Mouse (Mus musculus): ENCODE data around the gene Josd2.

Gene Josd2

GRCm38 (mm10) chr7:44472558-44472885, 4.7 kb downstream of the Josd2 start:
- DNase-seq (ENCODE audit: low spot score): no peak

GRCm38 (mm10) chr7:44472961-44473646, 5.3 kb downstream of the Josd2 start:
- no peak for DNase-seq (ENCODE audit: low spot score)

GRCm38 (mm10) chr7:44474419-44474818, 6.6 kb downstream of the Josd2 start:
- DNase-seq (ENCODE audit: low spot score): no peak

GRCm38 (mm10) chr7:44475046-44475614, 7.3 kb downstream of the Josd2 start:
- DNase-seq (ENCODE audit: low spot score): no peak

GRCm38 (mm10) chr7:44482836-44483435, 15.2 kb downstream of the Josd2 start:
- no peak for DNase-seq (ENCODE audit: low spot score)

- no peak for DNase-seq (ENCODE audit: low spot score)
Observed at GRCm38 (mm10) chr7:44484109-44484508, 16.3 kb downstream of the Josd2 start.

- peak; percentile 68 for DNase-seq (ENCODE audit: low spot score)
Observed at GRCm38 (mm10) chr7:44484841-44485571, 17.2 kb downstream of the Josd2 start.

- no peak for DNase-seq (ENCODE audit: low spot score)
Observed at GRCm38 (mm10) chr7:44485572-44486195, 17.9 kb downstream of the Josd2 start.

GRCm38 (mm10) chr7:44486927-44487575, 19.3 kb downstream of the Josd2 start:
- DNase-seq (ENCODE audit: low spot score): no peak

GRCm38 (mm10) chr7:44487936-44488335, 20.2 kb downstream of the Josd2 start:
- DNase-seq (ENCODE audit: low spot score): no peak

- no peak for DNase-seq (ENCODE audit: low spot score)
Observed at GRCm38 (mm10) chr7:44488545-44488944, 20.8 kb downstream of the Josd2 start.

GRCm38 (mm10) chr7:44490281-44490680, 22.5 kb downstream of the Josd2 start:
- no peak for DNase-seq (ENCODE audit: low spot score)

GRCm38 (mm10) chr7:44491391-44491790, 23.6 kb downstream of the Josd2 start:
- no peak for DNase-seq (ENCODE audit: low spot score)

GRCm38 (mm10) chr7:44492166-44492826, 24.5 kb downstream of the Josd2 start:
- no peak for DNase-seq (ENCODE audit: low spot score)

GRCm38 (mm10) chr7:44494681-44495080, 26.9 kb downstream of the Josd2 start:
- DNase-seq (ENCODE audit: low spot score): no peak

GRCm38 (mm10) chr7:44495086-44495485, 27.3 kb downstream of the Josd2 start:
- no peak for DNase-seq (ENCODE audit: low spot score)

- DNase-seq (ENCODE audit: low spot score): peak; percentile 96
Observed at GRCm38 (mm10) chr7:44495992-44496770, 28.4 kb downstream of the Josd2 start, which contains the start of the genes Emc10 and Fam71e1. Gene Emc10 (minus strand): TSS chr7:44496529. Gene Fam71e1 (plus strand): TSS chr7:44496581.

GRCm38 (mm10) chr7:44496771-44497109, 29.0 kb downstream of the Josd2 start:
- no peak for DNase-seq (ENCODE audit: low spot score)

- no peak for DNase-seq (ENCODE audit: low spot score)
Observed at GRCm38 (mm10) chr7:44497361-44498055, 29.7 kb downstream of the Josd2 start.

- no peak for DNase-seq (ENCODE audit: low spot score)
Observed at GRCm38 (mm10) chr7:44498922-44499321, 31.1 kb downstream of the Josd2 start.
